Mouse (Mus musculus) retina, postnatal 1 day (tissue): ENCODE results near the gene Adk.
"Not testable (repeated sequence)": the region's sequence is repeated elsewhere in the genome, so short reads cannot be mapped to it uniquely, and the experiment has no call there.

Experiments used
- DNase-seq: peaks from one replicate; pipeline ENCODE4 v3.0.0-alpha.2; 2012

Gene Adk

DNA sequence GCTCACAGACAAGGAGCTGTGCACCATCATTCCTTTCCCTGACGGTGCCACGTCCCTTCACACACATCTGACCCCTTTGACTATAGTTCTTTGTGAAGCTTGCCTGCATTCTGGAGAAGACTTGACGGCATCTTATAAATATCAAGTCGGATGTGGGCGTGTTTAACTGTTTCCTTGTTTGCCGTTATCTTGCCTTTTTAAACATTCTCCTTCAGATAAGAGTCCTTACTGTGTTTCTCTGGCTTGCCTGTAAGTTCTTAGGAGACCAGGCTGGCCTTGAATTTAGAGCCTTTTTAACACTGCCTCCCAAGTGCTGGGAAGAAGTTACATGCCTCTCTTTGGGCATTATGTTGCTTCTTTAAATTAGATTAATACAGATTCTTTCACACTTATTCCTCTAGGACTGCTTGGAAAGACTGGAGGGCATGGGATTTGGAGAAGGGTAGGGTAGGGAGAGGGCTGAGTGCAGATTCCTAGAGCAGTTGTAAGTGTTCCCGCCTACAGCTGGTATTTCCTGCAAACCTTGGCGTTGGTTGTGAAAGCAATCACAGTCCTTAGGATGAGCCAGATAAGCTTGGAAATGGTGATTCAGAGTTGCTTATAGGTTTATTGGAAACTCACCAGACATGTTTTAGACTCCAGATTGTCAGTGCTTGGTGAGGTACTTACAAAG, 13.3 kb downstream of the Adk start:
- no peak for DNase-seq

- peak; percentile 11 for DNase-seq
These were observed 17.2 kb downstream of the Adk start for GRCm38 (mm10) chr14:21069594-21069993.

- no peak for DNase-seq
These were observed 21.6 kb downstream of the Adk start for GRCm38 (mm10) chr14:21073981-21074380.

- no peak for DNase-seq
These were observed 22.3 kb downstream of the Adk start for GRCm38 (mm10) chr14:21074398-21075320.

GRCm38 (mm10) chr14:21075751-21076500, 23.6 kb downstream of the Adk start:
- peak; percentile 97 for DNase-seq

GRCm38 (mm10) chr14:21076501-21077194, 24.3 kb downstream of the Adk start:
- no peak for DNase-seq

- no peak for DNase-seq
These were observed 25.6 kb downstream of the Adk start for GRCm38 (mm10) chr14:21077939-21078338.

- no peak for DNase-seq
These were observed 26.1 kb downstream of the Adk start for GRCm38 (mm10) chr14:21078511-21078910.

GRCm38 (mm10) chr14:21082823-21083222, 30.4 kb downstream of the Adk start:
- no peak for DNase-seq

GRCm38 (mm10) chr14:21085666-21086065, 33.3 kb downstream of the Adk start:
- DNase-seq, result no peak

GRCm38 (mm10) chr14:21086106-21086505, 33.7 kb downstream of the Adk start:
- DNase-seq, result peak; percentile 78

DNA sequence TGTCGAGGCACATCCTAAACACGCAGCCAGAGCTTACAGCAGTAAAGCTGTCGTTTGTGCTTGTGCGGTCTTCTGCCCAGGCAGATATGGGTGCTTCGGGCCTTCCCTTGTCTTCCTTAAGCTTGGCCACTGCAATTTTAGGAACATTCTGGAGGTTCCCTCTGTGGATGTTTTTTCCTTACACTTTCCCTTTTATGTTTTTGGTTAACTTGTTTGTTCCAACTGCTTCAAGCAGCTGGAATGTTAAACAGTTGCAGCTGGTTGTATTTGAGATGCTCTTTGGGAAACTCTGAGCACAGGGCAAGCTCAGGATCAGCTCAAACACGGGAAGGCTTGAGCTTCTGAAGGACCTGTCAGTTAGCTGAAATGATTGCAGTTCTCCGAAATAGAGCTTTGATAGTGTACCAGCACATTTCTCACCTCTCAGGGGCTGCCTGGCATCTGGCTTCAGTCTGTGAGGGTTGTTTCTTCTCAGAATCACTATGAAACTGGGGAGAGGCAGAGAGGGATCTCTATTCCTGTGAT, 34.5 kb downstream of the Adk start:
- peak; percentile 10 for DNase-seq

DNA sequence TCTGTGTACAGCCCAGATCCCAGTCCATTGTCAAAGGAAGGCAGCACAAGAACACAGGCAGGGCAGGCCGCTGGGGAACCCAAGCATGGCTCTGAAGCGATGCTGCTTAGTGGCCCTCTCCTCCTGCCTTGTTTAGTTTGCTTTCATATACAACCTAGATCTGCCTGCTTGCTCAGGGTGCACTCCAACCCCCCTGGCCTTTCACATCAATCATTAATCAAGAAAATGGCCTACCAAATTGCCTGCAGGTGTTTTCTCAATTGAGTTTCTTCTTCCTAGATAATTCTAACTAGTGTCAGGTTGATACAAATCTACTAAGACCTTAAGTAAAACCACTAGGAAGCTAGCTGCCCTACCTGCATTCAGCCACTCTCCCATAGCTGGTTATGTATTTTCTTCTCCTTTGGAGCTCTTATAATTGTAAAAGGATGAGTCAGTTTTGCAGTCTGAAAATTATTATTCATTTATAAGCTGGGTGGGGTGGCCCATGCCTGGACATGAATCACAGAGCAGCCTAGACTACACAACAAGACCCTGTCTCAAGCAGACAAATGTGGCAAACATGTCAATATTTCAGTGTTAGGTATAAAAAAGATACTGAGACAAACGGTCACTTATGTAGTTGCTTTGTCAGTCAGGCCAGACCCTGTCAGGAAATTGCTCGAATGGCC, 35.2 kb downstream of the Adk start:
- no peak for DNase-seq

DNA sequence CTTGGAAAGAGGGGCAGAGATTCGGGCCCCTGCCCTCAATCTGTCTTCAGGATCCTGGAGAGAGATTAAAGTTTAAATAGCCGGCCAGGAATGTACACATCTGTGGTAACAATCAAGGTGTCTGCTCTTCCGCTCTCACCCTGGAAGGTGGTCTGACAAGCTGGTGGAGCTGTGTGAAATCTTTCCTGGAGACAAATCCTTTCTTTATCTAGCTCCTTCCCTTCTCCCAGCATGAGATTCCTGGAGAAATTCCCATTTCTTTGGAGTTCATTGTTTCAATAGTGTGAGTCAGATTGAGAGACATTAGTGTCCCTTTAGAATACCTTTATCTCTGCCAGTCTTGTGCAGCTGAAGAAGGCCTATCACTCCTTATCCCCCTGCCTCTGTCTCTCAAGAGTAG, 36.4 kb downstream of the Adk start:
- no peak for DNase-seq

DNA sequence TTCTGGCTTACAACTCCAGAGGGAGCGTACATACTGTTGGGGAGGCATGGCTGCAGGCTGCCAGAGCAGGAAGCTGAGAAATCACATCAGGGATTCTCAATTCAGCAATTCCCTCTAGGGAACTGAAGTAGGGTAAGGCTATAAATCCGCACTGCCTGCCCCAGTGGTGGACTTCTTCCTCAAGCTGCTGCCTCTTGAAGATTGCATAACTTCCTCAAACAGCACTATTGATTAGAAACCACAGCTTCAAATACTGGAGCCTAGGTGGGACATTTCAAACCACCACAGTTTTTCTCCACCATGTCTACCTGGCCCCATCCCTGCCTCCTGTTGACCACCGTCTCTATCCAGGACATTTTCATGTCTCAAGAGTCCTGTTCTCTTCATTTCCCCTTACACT, 38.0 kb downstream of the Adk start:
- no peak for DNase-seq

- no peak for DNase-seq
These were observed 38.6 kb downstream of the Adk start for GRCm38 (mm10) chr14:21090930-21091486.

GRCm38 (mm10) chr14:21094161-21094560, 41.8 kb downstream of the Adk start:
- DNase-seq, result not testable (repeated sequence)

DNA sequence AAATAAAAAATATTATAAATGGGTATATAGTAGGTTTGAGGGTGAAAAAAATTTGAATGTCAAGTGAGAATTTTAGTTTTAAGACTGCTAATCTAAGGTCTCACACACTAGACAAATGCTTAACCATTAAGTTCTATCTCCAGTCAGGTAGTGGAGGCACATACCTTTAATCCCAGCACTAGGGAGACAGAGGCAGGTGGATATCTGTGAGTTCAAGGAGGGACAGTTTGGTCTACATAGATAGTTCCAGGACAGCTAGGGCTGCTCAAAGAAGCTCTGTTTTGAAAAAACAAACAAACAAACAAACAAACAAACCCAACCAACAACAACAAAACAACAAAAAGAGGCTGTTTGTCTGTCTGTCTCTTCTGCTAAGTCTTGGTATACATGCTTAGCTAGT, 43.9 kb downstream of the Adk start:
- no peak for DNase-seq

DNA sequence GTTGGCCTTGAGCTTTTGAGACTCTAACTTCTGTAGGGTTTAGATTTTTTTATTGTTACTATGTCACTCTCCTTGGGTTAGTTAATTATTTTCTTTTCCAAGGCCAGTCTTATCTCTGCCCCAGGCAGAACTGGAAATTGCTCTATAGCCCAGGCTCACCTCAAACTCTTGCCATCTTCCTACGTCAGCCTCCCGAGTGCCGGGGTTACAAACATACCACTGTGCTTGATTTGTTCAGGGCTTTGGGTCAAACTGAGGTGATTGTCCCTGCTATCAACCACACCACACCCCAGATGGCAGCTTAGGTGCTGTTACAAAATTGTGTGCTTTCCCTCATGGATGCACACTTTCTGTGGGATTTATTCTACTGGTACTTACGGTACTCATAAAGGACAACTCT, 44.3 kb downstream of the Adk start:
- no peak for DNase-seq

DNA sequence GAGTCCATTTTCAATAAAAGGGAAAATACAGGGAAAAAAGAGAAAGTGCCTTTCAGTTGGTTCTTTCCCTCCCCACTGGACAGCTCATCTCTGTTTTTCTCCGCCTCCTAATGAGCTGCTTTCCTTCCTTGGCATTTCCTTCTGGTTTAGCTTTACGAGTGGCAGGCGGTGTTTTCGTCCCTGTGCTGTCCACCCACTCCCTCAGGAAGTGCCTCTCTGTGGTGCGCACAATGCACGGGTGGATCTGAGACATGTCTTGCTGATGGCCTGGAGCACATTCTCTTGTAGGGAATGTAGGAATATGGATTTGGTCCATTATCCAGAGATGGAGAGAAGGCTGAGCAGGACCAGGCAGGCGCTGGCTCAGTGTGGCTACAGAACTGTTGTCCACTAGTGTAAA, 47.0 kb downstream of the Adk start:
- DNase-seq, result no peak

GRCm38 (mm10) chr14:21100876-21101275, 48.5 kb downstream of the Adk start:
- no peak for DNase-seq

DNA sequence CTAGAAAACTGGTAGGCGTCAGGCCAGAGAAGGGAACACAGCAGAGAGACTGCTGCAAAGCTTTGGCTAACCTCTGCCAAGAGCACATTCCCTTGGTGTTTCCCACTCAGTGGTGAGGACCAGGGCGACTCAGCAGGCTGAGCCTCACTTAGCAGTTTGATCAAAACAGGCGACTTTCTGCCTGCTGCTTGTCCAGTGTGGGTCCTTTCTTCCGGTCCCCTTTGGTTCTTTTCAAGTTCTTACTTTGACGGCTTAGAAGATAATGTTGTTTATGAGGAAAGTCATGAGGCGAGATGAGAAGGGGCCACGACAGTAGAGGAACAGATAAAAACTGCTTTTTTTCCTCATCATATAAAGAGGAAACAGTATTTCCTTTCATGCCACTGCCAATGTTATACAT, 49.2 kb downstream of the Adk start:
- DNase-seq, result no peak
